Comparison of ENCODE assay signal across 22 mouse cellular contexts in the genomic region with DNA sequence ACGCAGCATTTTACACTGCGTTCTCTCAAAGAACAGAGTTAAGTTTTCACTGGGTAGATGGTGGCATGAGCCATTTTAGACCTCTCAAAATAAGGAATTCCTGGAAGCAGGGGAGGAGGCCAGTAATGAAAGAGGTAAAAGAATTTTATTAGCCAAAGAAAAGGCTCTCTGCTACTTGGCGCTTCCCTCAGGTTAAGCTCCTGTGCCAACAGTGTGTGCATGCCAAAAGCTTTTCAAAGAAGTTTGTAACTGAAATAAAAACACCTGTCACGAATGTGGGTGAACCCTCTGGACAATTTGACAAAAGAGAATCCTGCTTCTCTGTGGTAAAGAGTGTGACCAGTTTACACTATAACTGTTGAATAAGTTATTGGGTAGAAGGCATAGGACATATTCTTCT.
DNase-seq lines count a peak whose midpoint lies in the region; ATAC-seq and TF ChIP-seq lines count a peak whose summit lies in the region.
"Had no signal": no experiment of that assay in that cellular context is flagged by ENCODE, and none has a peak within 500 bp of the region (broad histone marks: within the 10 kb centered on the region; RNA-seq: fewer than 3 reads in every experiment).

No protein-coding gene starts in this region.

- intact Hi-C loops in heart, postnatal 10 days (cut with DNase I): loop anchor here (10.0 kb wide), 1 partner anchor 192 kb away; a partner anchor contains a TSS

- 70% methylated on average over 4 of the region's 4 CpGs for WGBS in forebrain, embryonic 13.5 days
- WGBS in forebrain, postnatal 0 days: 47% methylated on average over 4 of the region's 4 CpGs
- 91% methylated on average over 4 of the region's 4 CpGs for WGBS in heart, embryonic 10.5 days
- WGBS in midbrain, postnatal 0 days: 73% methylated on average over 4 of the region's 4 CpGs
- 92% methylated on average over 4 of the region's 4 CpGs for WGBS in midbrain, embryonic 10.5 days

- H3K4me3 ChIP-seq in forebrain, embryonic 13.5 days: no peak overlapping the region
- H3K4me3 ChIP-seq in forebrain, postnatal 0 days (ENCODE audit: low read depth, low read length): no peak overlapping the region
- H3K4me3 ChIP-seq in heart, embryonic 10.5 days: no peak overlapping the region
- H3K4me3 ChIP-seq in midbrain, postnatal 0 days (ENCODE audit: low read depth, low read length): no peak overlapping the region
- no peak overlapping the region for H3K4me3 ChIP-seq in midbrain, embryonic 10.5 days
- H3K4me3 ChIP-seq: left cerebral cortex, adult 2 months; stomach, embryonic 15.5 days had no signal

- no peaks in the 10 kb centered on the region for H3K4me1 ChIP-seq in forebrain, embryonic 13.5 days
- no peaks in the 10 kb centered on the region for H3K4me1 ChIP-seq in forebrain, postnatal 0 days (ENCODE audit: insufficient read depth)
- H3K4me1 ChIP-seq in heart, embryonic 10.5 days: peaks cover 3% of the 10 kb centered on the region; the same call in 1 of the 2 replicates
- H3K4me1 ChIP-seq in midbrain, postnatal 0 days (ENCODE audit: insufficient read depth, low read length): no peaks in the 10 kb centered on the region
- H3K4me1 ChIP-seq in midbrain, embryonic 10.5 days: no peaks in the 10 kb centered on the region
- H3K4me1 ChIP-seq: stomach, embryonic 15.5 days had no signal

- ATAC-seq in forebrain, embryonic 13.5 days: peak; percentile 67
- ATAC-seq in forebrain, postnatal 0 days: no peak
- ATAC-seq in midbrain, postnatal 0 days (ENCODE audit: low FRiP score): no peak
- ATAC-seq: intestine, postnatal 0 days; midbrain, embryonic 16.5 days; Patski had no signal

- no peak for TF ChIP-seq CTCF in forebrain, postnatal 0 days (IDR thresholded peaks at IDR 0.05; ENCODE audit: low read depth)
- no peak for TF ChIP-seq CTCF in midbrain, postnatal 0 days (IDR thresholded peaks at IDR 0.05)

- DNase-seq in forebrain, postnatal 0 days: no peak
- DNase-seq in heart, postnatal 10 days: peak; percentile 13 to 20
- DNase-seq in heart, embryonic 10.5 days (ENCODE audit: low spot score): no peak
- peak; percentile 40 for DNase-seq in midbrain, postnatal 0 days (ENCODE audit: low spot score)
- DNase-seq in midbrain, embryonic 10.5 days (ENCODE audit: low spot score): no peak
- no peak for DNase-seq in frontal cortex, postnatal 10 days (ENCODE audit: low spot score in 2 of 2)
- DNase-seq: adrenal gland, adult 8-10 months; B cell, adult 2 months; cerebellum, adult 9-10 months; heart, postnatal 4 days; thymus, adult 18-20 months; thymus, postnatal 36 days had no signal

- no peak overlapping the region for H3K4me2 ChIP-seq in forebrain, embryonic 13.5 days
- no peak overlapping the region for H3K4me2 ChIP-seq in forebrain, postnatal 0 days (ENCODE audit: low read depth)
- H3K4me2 ChIP-seq in midbrain, postnatal 0 days (ENCODE audit: low read depth, low read length, poor library complexity, severe bottlenecking): no peak overlapping the region
- H3K4me2 ChIP-seq: stomach, embryonic 15.5 days had no signal

- H3K36me3 ChIP-seq in forebrain, embryonic 13.5 days (ENCODE audit: poor library complexity, severe bottlenecking): no peaks in the 10 kb centered on the region
- no peaks in the 10 kb centered on the region for H3K36me3 ChIP-seq in forebrain, postnatal 0 days (ENCODE audit: insufficient read depth)
- H3K36me3 ChIP-seq in heart, embryonic 10.5 days: no peaks in the 10 kb centered on the region
- no peaks in the 10 kb centered on the region for H3K36me3 ChIP-seq in midbrain, postnatal 0 days (ENCODE audit: insufficient read depth, low read length)
- no peaks in the 10 kb centered on the region for H3K36me3 ChIP-seq in midbrain, embryonic 10.5 days
- H3K36me3 ChIP-seq: G1E; stomach, embryonic 15.5 days had no signal

- H3K9ac ChIP-seq in forebrain, embryonic 13.5 days: no peak overlapping the region
- no peak overlapping the region for H3K9ac ChIP-seq in forebrain, postnatal 0 days
- no peak overlapping the region for H3K9ac ChIP-seq in midbrain, postnatal 0 days (replicated peaks; ENCODE audit: low read length, poor library complexity, severe bottlenecking)
- H3K9ac ChIP-seq: stomach, embryonic 15.5 days had no signal

- no peaks in the 10 kb centered on the region for H3K9me3 ChIP-seq in forebrain, embryonic 13.5 days (replicated peaks)
- H3K9me3 ChIP-seq in forebrain, postnatal 0 days (ENCODE audit: low read length): no peaks in the 10 kb centered on the region
- H3K9me3 ChIP-seq in heart, embryonic 10.5 days: no peaks in the 10 kb centered on the region
- no peaks in the 10 kb centered on the region for H3K9me3 ChIP-seq in midbrain, postnatal 0 days (ENCODE audit: low read length)
- H3K9me3 ChIP-seq in midbrain, embryonic 10.5 days (replicated peaks): no peaks in the 10 kb centered on the region
- H3K9me3 ChIP-seq: G1E; stomach, embryonic 15.5 days had no signal

- H3K27me3 ChIP-seq in forebrain, embryonic 13.5 days: no peaks in the 10 kb centered on the region
- no peaks in the 10 kb centered on the region for H3K27me3 ChIP-seq in forebrain, postnatal 0 days (ENCODE audit: insufficient read depth, low read length)
- H3K27me3 ChIP-seq in heart, embryonic 10.5 days (ENCODE audit: insufficient read depth, poor library complexity, severe bottlenecking): no peaks in the 10 kb centered on the region
- H3K27me3 ChIP-seq in midbrain, postnatal 0 days (ENCODE audit: insufficient read depth, low read length): no peaks in the 10 kb centered on the region
- H3K27me3 ChIP-seq in midbrain, embryonic 10.5 days (ENCODE audit: low read depth, poor library complexity, severe bottlenecking): no peaks in the 10 kb centered on the region
- H3K27me3 ChIP-seq: CH12.LX; Patski; stomach, embryonic 15.5 days had no signal

- no peak overlapping the region for H3K27ac ChIP-seq in forebrain, embryonic 13.5 days
- H3K27ac ChIP-seq in forebrain, postnatal 0 days (ENCODE audit: low read depth, low read length): no peak overlapping the region
- H3K27ac ChIP-seq in heart, embryonic 10.5 days: no peak overlapping the region
- H3K27ac ChIP-seq in midbrain, postnatal 0 days (ENCODE audit: low read depth, low read length): no peak overlapping the region
- H3K27ac ChIP-seq in midbrain, embryonic 10.5 days (replicated peaks): no peak overlapping the region
- H3K27ac ChIP-seq: kidney, postnatal 0 days; left cerebral cortex, adult 2 months; macrophage; stomach, embryonic 15.5 days had no signal

Comparison
In these comparisons a context has a peak if more than half of its experiments do, and no peak if none do; other contexts are left out.
1. DNase-seq: peak in heart, postnatal 10 days (2 of 2) and midbrain, postnatal 0 days (single experiment); none in forebrain, postnatal 0 days (single experiment), heart, embryonic 10.5 days (single experiment), midbrain, embryonic 10.5 days (single experiment) and frontal cortex, postnatal 10 days (0 of 2).